Mouse (Mus musculus) yolk sac, embryonic 10.5 days (tissue): ENCODE data around the gene Epb41l1.

Experiments used
- DNase-seq: peaks from one replicate; pipeline ENCODE4 v3.0.0-alpha.2; 2017; ENCODE audit warnings: low spot score

Epb41l1 gene

GRCm38 (mm10) chr2:156425618-156426017 lies 4.9 kb downstream of the Epb41l1 start:
- DNase-seq: no peak

DNA sequence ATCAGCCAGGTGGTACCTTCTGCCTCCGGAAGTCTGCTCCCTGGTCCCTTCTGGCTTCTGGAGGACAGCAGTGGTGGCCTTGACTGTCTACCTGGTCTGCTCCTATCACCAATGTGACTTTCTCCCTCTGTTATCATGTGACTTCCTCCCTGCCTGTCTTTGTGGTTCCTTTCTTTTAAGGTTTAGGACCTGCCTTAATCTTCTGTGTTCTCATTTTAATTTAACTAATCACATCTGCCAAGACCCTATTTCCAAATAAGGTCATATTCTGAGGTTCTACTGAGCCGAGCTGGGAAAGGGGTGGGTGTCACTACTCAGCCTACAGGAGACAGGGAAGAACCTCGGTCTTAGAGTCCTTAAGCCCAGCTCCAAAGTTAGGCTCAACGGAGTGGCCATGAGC lies 5.4 kb downstream of the Epb41l1 start:
- no peak for DNase-seq

DNA sequence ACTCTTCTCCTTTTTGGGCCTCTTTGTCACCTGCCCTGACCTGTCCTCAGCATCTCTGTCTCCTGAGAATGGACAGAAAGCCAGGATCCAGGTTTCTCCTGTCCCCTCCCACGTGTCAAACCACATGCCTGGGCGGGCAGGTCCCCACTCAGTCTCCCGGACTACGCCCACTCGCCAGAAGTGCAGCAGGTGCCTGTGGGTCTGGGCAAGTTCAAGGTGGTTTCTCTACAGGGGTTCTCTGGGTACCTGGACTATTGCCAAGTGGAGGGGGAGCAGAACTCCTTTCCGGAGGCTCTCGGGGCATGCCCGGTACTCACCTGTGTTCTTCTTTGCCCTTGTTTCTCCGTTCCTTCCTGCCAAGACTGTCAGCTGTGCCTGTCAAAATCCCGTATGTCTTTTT lies 9.1 kb downstream of the Epb41l1 start:
- DNase-seq: no peak

GRCm38 (mm10) chr2:156430326-156430725 lies 9.6 kb downstream of the Epb41l1 start:
- no peak for DNase-seq

GRCm38 (mm10) chr2:156431409-156431808 lies 10.7 kb downstream of the Epb41l1 start:
- DNase-seq: no peak

DNA sequence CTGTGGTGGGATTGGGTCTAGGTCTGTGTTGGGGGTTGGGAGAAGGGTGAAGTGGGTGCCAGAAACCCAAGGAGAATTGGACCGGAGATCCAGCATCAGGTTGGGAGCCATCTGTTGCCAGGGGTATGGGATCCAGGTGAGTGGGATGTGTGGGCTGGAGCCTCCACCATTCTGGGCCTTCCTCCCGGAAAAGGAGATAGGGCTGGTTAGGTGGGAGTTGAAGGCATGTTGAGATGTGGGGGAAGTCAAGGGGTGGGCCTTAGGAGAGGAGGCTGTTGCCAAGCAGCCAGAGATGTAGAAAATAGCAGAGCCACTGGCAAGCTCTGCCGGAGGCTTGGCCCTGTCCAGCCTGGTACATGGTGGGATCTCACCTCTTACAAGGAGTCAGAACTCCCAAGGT lies 11.4 kb downstream of the Epb41l1 start:
- no peak for DNase-seq

GRCm38 (mm10) chr2:156432874-156433868 lies 12.5 kb downstream of the Epb41l1 start:
- peak; percentile 87 for DNase-seq

DNA sequence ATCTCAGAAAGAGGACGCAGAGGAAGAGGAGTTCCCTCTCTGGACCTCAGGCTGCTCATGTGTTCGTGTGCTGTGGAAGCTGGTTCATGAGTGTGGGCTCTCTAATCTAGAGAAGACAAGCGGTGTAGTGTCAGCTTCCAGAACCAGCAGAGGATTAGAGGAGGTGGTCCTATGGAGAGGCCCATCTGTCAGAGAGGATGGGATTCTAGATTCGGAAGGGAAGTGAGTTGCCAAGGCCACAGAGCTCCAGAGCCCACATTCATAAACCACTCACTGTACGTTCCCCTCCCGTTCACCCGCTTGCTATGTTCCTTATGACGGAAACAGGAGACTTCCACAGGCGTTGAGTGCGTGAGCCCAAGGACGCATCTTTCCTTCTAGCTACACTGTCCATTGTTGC lies 16.9 kb downstream of the Epb41l1 start:
- no peak for DNase-seq

GRCm38 (mm10) chr2:156439666-156440462 lies 19.2 kb downstream of the Epb41l1 start:
- peak; percentile 70 for DNase-seq

DNA sequence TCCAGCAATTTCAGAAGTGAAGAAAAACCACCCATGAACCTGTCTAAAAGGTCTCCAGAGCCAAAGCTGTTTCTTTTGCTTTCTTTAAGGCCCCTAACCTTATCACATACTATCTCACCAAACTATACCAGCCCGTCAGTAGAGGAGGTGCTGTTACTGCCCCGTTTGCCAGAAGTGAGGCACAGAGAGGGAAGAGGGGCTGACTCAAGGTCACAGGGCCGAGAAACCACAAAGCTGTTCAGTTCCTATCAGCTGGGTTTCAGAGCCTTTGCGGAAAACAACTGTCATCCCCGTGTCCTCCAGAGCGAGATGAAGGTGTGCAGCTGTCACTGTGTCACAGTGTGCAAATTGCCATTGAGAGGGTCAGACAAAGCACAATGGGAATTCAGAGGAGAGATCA lies 21.2 kb downstream of the Epb41l1 start:
- DNase-seq: no peak

- DNase-seq: no peak
Measured at GRCm38 (mm10) chr2:156443323-156443722, 22.6 kb downstream of the Epb41l1 start.

GRCm38 (mm10) chr2:156446489-156447035 lies 25.9 kb downstream of the Epb41l1 start:
- DNase-seq: no peak

DNA sequence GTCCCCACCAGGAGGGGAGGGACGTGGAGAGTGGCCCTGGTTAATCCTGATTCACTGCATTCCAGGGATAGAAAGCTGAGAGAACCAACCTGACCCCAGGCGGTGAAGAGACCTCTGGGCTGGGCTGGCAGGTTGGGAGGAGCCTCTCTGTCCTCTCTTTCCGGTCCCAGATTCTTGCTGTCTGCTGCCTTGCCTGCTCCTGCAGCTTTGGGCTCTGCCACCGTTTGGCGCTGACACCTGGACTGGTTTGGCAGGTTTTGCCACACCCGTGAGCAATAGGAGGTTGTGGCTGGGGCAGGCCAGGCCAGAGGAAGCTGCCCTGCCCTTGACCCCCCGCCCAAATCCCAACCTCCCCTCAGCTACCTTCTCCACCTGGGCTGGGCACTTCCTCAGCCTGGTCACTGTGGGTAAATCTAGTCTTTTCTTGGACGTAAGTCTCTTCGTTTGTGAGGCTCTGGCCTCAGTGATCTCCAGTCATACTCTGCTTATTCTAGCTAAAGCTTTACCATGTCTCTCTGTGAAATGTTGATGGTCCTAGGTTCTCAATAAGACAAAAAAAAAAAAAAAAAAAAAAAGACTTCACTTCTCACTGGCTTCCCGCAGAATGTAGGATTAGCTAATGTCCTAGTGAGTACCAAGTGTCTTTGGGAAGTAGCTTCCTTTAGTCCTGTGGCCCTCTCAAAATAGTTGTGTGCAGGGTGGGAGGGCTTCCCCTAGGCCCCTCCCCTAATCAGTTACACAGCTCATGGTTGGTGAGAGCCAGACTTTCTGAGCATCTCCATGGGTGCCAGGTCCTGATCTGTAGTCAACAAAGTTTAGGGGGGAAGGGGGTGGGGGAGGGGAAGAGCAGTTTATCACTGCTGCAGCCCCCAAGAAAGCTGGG lies 26.9 kb downstream of the Epb41l1 start:
- DNase-seq: peak; percentile 38

- DNase-seq: no peak
Measured at GRCm38 (mm10) chr2:156451225-156452148, 30.8 kb downstream of the Epb41l1 start.

GRCm38 (mm10) chr2:156452149-156452536 lies 31.4 kb downstream of the Epb41l1 start:
- DNase-seq: no peak

GRCm38 (mm10) chr2:156453822-156454221 lies 33.1 kb downstream of the Epb41l1 start:
- peak; percentile 60 for DNase-seq

DNA sequence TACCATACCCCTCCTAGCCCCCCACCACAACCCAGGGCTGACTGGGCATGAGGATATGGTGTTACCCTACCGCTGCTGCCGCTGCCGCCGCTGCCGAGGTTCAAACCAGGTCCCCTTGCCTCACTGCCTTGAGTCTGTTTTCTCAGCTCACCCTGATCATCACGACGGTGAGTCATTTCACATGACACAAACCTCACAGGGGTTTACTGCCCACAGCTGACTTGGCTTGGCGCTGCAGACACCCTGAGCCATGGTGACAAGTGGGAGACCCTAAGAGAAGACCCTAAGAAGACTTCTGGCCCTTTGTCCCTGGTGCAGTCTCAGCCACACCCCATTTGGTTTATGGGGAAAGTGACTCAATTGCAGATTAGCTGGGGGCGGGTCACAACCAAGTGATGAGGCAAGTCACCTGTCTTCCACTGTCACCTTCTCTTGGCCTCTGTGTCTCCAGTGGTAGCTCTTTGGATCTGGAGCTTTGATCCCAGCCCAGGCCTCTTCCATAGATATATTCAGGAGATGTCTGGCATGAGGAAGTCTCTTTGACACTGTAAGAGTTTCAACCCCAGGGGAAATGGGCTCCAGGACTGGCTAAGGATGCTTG lies 34.9 kb downstream of the Epb41l1 start:
- no peak for DNase-seq

GRCm38 (mm10) chr2:156456386-156457342 lies 36.0 kb downstream of the Epb41l1 start:
- no peak for DNase-seq

GRCm38 (mm10) chr2:156457343-156457717 lies 36.6 kb downstream of the Epb41l1 start:
- no peak for DNase-seq
